Mouse (Mus musculus) adrenal gland, postnatal 25 days (tissue): ENCODE measurements around the gene Vim. TPM values are rescaled to one million over a fixed set of nuclear protein-coding genes. Genes with fewer than 3 reads are reported as not detected.

Source experiments
- DNase-seq: peaks from one replicate; pipeline ENCODE4 v3.0.0; 2021; ENCODE audit warnings: mixed read lengths
- long read RNA-seq: library from polyadenylated mRNA; stranded (forward); transcript quantifications from one replicate; pipeline ENCODE4 v2.0.0, GENCODE M21; 2021
- total RNA-seq: library from RNA; stranded (reverse); gene quantifications from 2 replicates; pipeline ENCODE4 v1.2.3, GENCODE M21; 2021

Vim gene
- total RNA-seq: 122 and 146 TPM in 2 replicates
- long read RNA-seq, transcript Vim-201 (9 exons, 2,193 nt): major isoform, 96 of 105 reads
- long read RNA-seq, partial matches to known transcripts: 4 of 105 reads
- long read RNA-seq, other reads (novel, unspliced or antisense): 5 of 105 reads

DNA sequence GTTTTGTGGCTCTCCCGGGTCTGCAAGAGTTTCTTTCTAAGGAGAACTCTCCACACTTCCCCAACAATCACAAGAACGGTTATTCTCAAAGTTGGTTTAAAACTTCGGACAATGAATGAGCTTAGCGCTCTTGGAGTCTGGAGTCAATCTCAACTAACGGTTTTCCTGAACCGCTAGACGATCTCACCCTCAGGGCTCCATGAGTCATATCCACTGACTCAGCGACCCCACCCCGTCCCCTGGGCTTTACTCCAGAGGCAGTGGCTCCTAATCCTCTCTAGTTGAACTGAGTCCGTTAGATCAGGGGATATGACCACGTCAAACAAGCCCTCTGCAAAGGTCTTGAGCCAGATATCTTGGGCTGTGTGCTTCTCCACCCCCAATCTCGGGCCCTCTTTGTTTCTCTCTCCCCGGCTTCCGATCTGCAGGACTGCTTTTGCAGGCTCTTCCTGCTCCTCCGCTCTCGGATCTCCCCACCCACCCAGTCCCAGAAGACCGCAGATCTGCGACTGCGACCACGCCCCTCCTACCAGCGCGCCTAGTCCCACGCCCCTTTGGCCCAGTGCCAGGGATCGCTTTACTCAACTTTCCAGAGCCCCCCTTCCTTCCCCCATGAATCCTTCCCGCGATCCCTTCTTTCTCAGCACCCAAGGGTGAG lies at the start of gene Vim:
Gene Vim, plus strand, starts transcription at position 520 of the 658 bp plus-strand sequence.
- DNase-seq: peak; percentile 79

DNA sequence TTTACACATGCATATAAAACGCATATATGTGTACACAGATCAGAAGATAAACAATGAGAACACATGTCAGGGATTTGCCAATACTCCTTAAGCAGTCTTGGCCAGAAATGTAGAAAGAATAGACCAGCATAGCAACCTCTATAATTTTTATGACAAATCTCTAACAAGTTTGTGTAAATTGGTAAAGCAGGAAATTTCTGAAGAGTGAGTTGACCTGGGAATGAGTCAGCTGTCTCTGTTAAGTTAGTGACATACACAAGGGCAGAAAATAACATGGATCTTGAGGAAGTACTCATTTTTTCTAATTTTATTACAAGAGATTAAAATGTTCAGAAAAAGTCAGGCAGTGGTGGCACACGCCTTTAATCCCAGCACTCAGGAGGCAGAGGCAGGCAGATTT lies 47.5 kb upstream of the Vim start:
- DNase-seq: no peak

DNA sequence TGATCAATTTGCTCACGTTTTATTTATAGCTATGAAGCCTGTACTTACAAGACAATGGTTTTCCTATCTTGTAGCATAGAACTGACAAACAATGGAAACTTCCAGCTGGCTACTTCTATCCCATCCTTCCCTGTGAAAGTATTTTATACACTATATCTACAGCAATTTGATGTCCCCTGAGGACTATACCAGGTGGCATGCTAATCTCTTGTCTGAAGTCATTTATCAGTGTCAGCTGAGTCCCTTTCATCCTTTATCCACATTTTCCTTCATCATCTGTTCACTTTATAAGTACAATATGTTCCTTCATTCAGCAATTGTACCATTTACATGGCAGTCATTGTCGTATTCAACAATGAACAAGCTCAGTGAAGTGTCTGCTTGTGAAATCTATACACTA lies 46.6 kb upstream of the Vim start:
- DNase-seq: no peak

DNA sequence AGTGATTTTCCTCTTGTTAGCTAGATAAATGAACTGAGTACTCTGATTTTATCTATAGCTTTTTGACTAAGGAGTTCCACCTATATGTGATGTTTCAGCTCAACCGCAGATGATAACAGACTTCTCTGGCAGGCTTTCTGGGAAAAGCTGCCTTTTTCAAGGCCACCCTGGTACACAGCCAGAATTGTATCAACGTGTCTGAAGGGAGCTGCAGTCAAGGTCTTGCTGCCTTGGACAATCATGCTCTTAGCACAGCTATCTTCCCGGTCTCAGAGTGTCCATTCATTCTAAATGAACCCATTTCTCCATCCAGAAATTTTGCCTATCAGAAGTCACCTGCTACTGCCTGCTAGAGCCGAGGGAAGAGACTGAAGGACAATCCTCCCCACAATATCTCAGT lies 46.2 kb upstream of the Vim start:
- DNase-seq: peak; percentile 56

DNA sequence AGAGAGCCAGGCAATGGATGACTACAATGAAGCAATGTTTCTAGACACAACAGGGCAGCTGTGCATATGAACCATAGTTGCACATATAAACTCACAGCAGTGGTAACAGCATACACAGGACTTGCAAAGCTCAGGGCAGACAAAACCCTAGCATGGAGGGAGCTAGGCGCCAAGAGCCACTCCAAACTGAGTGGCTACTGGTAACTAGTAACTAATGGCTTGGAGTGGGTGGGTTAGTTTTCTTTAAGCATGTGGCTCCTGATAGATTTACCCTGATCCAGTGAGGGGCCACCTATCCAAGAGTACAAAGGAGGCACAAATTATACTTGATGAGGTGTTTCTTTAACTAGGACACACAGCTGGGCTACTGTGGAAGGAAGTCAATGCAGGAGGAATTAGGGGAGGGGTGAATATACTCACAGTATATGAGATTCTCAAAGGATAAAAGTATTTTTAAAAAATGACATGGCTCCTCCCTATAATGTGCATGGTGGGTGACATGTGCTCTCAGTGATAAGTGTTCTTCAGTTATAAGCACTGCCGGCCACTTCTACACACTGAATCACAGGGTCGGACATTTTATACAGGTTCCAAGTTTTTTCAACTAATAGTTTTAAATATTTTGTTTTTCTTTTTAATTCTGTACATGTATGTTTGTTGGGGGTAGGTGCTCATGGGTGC lies 44.3 kb upstream of the Vim start:
- no peak for DNase-seq

DNA sequence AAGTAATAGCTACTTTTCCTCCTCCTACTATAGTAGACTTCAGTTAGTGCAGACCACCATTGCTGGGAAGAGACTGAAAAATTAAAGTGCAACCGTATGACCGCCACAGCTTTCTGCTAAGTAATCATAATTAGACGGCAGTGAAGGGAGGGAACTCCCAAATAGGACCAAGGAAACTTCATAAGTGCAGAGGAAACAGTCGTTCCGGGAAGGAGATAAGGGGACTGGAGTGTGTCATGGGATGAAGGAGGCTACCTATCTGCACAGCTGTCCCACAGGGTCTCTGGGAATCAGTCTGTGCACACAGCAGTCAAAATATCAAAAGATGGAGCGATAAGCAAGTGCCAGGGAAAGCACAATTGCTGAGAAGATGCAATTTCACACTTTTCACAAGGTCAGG lies 43.1 kb upstream of the Vim start:
- DNase-seq: no peak

DNA sequence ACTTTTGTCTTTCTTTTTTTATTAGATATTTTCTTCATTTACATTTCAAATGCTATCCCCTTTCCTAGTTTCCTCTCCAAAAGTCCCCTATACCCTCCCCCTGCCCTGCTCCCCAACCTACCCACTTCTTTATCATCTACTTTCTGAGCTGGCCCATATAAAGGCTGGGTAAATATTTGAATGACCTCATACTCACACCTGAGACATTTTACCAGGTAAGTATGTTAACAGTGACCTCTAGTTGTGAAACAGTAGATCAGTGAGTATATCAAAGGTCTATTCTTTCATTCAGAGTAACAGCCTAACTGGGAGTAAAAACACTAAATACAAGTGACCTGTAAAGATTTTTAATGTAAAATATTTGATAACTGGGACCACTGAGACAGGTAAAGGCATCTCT lies 37.0 kb upstream of the Vim start:
- no peak for DNase-seq

DNA sequence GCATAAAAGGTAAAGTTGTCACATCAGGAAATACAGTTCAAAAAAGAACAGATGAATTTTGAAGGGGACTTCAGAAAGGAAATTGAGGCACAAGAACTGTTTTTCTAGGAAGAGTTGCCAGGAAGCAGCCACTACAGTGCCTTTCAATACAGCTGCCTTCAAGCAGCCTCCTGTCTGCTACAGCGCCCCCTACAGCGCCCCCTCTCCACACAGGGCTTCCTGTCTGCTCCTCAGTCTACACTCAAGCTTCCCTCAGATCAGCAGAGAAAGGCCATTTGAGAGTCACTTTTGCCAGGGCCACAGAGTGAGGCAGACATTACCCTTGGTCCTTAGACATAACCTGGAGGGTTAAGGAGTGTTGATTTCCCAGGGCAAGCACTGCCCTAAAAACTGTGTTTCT lies 36.0 kb upstream of the Vim start:
- peak; percentile 11 for DNase-seq

DNA sequence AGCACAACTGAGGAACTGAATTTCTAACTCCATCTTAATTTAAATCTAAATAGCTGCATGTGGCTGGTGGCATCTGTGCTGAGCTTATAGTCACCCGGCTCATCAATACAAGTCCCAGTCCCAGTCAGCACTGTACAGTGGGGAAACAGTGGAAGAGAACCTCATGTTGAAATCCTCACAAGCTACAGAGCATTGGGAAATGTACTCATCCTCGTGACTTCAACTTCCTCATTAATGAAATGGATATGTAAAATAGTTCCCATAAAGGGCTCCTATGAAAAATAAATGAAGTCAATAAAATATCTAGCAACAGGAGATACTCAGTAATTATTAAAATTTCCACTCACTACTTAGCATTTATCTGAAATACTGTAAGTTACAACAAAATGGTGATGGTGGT lies 35.5 kb upstream of the Vim start:
- no peak for DNase-seq

DNA sequence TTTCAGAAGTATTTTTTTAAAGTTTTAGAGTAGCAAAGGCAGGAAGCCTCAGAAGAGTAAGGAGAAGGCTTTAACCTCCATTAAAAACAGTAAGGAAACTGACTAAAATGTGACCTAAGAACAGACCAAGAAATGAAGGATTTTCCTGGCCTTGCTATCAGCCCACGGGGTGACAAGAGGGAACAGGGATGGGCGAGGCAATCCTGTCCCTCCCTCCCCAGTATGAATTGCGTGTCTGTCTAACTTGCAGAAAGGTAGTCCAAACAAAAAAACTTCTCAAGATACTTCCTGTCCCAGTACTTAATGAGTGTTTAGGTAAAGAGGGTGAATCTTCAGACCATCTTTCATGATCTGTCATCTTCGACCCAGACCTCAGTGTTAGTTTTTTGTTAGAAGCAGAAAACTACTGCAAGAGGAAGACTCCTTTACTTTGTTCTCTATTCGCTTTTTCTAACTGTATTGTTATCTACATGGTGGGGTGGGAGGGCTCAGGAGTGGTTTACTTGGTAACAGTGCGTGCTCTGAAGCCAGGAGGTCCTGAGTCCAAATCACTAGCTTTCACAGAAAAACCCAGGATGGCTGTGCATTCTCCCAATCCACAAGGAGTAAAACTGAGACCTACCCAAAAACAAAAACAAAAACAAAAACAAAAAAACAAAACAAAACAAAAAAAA lies 34.9 kb upstream of the Vim start:
- DNase-seq: no peak

DNA sequence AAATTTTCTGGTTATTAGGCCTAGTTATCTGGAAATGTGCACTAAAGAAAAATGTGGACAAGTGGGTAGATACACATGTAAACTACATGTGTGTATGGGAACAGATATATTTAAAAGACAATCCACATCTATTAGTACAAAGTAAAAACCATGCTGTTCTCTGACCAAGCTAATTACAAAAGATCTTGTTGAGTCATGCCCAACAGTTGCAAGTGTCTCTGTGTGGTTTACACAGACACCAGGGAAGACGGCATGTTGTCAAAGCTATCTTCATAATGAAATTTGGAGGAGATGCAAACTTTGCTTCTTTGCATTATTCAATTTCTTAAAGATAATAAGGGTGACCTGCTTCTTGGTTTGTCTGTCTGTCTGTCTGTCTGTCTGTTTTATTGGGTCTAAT lies 33.9 kb upstream of the Vim start:
- no peak for DNase-seq

DNA sequence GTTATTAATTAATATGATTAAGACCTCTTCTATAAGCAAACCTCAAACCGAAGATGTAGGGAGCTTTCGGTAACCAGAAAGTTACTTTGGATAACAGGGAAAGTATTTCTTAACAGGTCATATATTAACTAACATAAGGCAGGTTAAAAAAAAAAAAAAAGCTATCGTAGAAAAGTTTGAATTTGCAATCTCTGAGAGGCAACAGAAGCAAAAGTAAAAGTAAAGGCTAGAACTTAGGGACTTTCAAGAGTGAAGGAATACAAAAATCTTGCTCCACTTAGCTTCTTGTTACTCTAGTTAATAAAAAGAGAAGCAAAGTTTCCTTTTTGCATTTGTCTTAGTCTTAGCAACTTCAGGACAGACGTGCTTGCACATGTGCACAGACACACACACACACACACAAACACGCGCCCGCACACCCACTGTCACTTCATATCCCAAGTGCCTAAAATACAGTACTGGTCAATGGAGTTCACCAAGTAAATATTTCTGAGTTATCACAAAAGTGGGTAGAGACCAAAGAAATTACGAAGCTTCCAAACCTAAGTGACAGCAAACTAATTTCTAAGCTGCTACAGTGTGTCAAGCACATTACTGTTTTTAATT lies 30.1 kb upstream of the Vim start:
- no peak for DNase-seq

DNA sequence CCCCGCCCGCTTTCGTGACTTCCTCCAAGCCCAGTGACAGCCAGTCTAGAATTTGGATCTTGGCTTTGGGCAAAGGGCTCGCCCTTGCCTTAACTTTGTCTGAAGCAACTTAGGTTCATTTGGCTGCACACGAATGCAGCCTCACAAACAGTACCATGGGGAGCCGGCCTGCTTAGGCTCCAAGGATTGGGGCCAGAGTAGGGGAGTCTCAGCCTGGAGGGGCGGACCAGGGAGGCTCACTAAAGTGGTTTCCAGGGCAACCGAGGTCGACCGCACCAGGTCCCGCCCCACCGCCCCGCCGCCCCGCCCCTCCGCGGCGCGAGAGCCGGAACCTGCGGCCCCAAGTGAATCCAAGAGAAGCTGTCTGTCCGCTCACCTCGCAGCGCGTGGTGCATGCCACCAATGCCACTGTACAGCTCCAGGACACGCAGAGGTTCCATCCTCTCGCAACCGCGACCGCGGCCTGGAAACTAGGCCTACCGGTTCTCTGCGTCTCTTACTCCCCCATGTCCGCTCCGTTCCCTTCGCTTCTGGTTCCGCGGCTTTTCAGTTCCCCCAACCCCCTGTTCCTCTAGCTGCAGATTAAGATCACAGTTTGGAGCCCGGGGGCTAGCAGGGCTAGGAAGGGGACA lies 29.4 kb upstream of the Vim start, which contains the start of gene Trdmt1:
Gene Trdmt1, minus strand, starts transcription at position 476 of the 632 bp plus-strand sequence.
- peak; percentile 89 for DNase-seq

DNA sequence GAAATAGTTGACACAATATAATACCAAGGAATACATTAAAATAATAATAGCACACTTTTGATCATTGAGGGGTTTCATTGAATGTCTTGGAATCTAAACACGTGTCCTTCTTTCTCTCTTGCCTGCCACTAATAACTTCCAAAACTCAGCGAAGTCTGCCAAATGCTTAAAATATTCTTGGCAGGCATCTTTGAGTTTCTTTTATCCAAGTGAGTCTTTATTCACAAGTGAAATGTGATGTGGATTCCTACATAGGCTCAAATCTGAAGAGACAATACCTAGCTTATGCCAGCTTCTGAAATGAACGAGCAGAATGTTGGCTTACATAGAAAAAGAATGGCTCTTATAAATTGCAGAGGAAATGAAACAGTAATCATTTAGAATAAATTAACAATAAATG lies 25.0 kb upstream of the Vim start:
- DNase-seq: no peak

DNA sequence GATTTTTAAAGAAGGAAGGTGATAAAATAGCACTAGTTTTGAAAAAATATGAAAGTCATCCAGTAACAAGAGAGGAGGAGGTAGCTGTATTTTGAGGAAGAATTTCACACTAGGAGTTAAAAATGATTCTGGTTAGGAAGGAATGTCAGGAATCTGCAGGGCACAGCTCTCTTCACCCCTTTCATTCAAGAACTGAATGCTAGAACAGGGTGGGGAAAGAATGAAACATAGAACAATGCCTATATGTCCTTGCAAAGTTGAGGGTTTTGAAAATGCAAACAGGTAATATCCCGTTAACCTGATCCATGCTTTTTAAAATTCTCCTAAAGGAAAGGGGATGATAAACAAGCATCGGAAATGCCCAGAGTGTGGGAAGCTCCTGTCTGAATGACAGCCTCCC lies 19.8 kb upstream of the Vim start:
- DNase-seq: no peak

DNA sequence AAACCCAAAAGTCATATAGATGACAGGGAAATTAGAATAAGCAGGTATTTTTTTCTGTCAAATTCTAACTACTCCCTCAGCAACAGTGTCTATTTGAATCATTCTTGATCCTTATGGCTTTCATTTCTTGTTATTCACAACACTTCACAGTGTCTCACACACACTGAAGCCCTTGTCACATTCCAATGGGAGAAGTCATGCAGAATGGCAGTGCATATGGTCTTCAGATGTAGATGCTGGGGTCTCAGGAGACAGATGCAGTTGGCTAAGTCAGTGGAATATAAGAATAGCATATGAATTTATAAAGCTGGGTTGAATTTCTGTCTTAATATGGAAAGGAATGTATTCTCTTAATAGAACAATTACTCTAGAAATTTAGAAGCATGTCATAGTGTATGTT lies 17.5 kb upstream of the Vim start:
- no peak for DNase-seq

DNA sequence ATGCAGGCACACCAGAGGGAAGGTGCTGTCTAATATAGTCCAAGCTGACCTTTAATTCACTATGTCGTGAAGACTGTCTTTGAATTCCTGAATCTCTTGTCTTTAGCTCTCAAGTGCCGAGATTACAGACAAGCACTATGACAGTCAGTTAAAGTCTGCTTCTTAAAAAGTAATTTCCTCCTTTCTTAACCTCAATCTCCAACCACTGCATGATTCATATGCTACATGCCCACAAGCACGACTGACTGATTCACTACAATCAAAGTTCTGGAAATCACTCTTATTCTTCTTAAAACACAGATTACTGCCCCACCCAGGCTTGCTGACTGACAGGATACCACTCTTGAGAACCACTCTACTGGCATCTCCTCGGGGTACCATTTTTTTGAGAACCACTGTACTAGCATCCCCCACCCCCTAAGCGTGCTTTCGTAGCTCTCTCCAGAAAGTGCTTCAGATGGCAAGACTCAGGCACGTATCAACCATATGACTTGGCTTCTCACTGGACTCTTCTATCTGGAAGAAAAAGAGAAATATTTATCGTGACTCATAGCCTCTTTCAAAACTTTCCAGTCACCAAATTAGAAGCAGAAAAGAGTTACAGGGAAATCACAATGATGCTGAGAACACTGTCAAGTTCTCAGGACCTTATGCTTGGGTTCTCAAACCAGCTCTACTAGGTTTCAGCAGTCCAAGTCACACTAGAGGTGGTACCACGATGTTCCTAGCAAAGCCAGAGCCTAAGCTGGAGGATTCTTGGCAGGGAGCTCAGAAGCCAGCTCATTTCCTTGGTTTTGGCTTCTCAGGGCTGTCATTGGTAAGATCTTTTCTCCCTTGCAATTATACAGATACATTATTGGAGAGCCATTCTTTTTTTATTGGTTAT lies 16.3 kb upstream of the Vim start:
- DNase-seq: no peak

DNA sequence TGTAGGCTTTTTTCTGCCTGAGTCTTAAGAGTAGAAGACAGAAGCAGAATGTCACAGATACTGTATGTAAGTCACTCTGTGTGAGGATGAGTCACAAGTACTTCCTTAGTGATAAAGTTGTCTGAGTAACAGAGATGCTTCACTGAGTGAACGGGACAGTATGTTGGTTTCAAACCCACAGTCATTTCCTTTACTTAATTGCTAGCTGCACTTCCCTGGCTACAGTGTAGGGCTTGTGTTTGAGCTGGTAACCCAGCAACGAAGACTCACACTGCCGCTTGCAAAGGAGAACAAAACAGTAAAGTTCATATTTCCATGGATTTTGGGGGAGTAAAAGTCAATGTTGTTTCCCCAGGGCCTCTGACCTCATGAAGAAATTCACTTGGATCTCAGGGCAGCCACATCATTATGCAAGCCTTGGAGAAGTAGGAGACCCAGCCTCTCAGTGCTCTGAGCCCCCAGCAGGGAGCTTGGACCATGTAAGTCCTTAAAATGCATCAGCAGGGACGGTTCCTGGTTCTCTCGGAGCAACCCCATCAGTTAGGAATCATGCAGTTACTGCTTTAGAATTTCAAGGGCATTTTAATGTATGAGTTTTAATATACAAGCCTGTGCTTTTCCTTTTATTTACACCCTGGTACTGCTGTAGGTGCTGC lies 15.0 kb upstream of the Vim start:
- no peak for DNase-seq

DNA sequence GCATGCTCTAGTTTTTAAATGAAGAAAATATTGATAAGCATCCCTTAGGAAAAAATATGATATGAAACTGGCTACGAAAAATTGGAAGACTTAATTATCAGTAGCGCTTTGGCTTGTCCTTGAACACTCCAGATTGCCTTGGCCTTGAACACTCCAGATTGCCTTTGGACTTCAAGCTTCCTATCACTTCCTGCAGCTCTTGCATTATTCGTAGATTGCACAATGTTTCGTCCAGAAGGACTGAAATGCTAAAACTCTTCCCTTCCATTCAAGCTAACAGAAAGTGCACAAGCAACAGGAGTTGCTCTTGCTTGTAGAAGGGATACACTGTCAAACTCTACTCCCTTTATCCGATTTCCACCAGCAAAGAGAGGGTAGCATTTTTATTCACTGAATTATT lies 14.4 kb upstream of the Vim start:
- no peak for DNase-seq

DNA sequence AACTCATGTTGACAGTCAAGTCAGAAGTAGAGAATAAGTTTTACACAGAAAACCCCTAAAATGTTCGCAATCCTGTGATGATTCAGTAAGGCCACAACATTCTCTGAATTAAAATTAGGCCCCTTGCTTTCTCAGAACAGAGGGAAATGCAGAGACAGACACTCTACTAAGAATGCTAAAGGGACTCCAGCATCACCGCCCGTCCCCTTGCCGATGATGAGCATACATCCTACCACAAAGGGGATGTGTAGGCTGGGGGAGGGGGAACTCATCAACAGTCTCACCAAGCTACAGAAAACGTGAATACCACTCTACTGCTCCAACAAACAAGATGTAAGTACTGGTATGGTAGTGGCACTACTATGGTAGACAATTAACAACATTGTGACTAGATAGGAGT lies 14.0 kb upstream of the Vim start:
- no peak for DNase-seq

DNA sequence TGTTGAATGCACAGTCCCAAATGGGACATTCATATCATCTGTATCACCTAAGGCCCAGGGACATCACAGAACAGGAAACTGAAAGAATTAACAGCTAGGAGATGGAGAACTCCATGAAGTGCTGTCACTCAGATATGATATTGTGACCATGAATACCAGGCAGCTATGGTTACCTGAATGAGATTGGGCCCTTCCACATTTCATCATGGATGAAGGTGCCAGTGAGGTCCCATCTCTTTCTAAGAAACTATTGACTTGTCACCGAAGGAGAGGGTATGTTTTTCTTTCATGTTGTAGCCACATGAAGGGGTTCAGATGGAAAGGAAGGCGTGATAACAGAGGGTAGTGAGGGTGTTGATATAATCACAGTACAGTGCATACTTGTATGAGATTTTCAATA lies 13.3 kb upstream of the Vim start:
- DNase-seq: no peak
